Mouse (Mus musculus): ENCODE data around the gene Srl. TPM values are rescaled to one million over a fixed set of nuclear protein-coding genes. Genes with fewer than 3 reads are reported as not detected.
A peak's percentile ranks its signal among the peaks of the same experiment; 100 is the strongest.
"Not testable (repeated sequence)": the region's sequence is repeated elsewhere in the genome, so short reads cannot be mapped to it uniquely, and the experiment has no call there.

Srl gene
- total RNA-seq (2021), result 1,000 to 10,000 TPM; 1,081 to 1,153 TPM

DNA sequence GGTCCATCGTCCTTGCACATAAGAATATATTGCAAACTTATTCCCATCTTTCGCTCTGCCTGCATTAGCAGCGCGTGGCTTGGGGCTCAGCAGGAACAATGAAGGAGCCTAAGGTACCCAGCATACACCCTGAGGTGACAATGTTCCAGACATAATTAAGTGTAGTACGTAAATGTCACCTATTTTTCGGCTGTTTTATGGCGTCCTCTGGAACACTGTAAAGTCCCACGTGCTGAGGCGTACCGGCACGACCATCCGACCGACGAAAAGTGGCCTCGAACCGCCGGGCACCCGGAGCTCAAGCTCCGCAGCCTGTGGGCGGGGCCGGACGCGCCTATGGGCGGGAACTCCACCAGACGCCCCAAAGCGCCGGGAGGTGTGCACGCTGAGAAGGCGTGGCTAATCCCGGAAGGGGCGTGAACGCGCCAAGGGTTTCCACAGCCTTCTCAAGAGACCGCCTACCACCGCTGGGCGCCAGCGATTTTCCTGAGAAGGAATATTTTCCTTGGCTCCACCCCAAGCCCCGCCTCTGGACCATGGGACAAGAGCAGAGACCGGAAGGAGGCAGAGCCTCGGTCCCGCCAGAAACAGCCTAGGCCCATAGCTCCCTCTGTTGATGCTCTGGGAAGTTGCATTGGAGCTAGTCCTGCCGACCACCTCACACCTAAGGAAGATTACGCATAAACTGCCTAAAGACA lies at the start of gene Srl:
Srl (minus strand) TSS at position 316 of the 698 bp plus-strand sequence.
- intact Hi-C loops (cut with DNase I), result loop anchor here (1.0 to 5.0 kb wide), 3 partner anchors 52 to 226 kb away; partner anchors contain the start of gene Adcy9
- peak; percentile 100 for DNase-seq

DNA sequence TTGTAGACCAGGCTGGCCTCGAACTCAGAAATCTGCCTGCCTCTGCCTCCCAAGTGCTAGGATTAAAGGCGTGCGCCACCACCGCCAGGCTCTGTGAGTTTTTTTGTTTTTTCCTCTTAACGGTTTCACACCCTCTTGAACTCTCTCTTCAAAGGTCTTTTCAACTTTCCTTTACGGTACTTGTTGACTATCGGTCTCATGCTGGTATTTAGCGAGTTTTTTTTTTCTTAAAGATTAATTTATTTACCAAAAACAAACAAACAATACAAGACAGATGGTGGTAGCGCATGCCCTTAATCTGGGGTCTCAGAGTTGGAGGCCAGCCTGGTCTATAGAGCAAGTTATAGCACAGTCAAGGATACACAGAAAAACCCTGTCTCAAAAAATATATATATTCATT lies 48.6 kb upstream of the Srl start:
- no peak for DNase-seq
- intact Hi-C loops (cut with DNase I), result no loop called here

DNA sequence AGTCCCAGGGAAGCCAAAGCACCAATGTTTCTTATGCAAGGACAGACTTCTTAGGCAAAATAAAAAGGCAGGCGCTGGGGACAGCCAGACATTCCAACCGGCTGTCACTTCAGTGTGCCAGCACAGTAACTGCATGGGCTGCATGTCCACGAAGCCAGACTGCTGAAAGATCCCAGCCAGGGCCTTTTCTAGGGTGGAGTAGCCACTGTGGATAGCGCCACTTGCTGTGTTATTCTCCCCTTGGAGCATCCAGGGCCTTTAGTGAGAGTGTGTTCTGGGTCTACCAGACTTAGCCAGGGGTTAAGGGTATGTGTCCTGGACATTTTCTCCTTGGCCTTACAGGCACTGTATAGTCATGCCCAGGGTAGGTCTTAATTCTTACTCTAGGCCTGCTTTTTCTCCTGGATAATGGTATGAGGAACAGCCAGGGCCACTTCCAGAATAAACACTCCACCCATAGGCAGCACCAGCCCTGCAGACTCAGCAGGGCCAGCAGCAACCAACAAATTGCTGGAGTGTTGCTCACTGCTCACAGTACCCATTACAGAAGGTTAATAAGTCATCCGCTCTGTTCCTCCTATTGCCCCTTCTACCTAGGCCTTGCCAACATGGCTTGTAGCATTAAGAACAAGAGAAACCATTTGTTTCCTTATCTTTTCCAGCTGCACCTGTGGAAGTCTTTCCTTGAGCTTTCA lies 46.0 kb upstream of the Srl start:
- intact Hi-C loops (cut with DNase I), result loop anchor here (2.0 kb wide), 1 partner anchor 25 kb away; no protein-coding TSS in a partner anchor
- peak in 1 of 2 experiments; percentile 50 for DNase-seq

DNA sequence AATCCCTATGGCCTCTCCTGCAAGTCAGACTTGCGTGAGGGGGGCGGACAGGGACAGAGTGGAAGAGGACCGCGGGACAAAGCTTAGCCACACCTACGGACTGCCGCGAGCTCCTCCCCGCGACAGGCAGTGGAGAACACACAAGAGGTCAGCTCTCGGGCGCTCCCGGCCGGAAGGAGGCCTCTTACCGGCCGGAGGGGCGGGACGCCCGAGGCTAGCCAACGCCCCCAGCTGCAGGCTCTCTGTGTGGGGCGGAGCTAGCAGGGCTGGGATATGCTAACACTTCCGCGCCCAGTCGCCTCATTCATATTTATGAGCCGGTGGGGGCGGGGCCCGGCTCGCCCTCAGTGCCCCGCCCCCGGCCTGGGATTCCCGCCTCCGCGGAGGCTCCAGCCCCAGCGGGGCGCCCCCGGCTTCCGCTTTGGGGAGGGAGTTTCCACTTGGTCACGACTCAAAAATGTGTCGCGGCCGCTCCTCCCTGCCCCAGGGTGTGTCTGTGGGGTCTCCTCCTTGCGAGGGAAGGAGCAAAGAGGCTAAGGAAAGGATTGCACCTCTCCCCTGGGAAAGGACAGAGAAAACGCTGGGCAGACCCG lies 45.0 kb upstream of the Srl start:
- intact Hi-C loops (cut with DNase I), result loop anchor here (2.0 kb wide), 1 partner anchor 24 kb away; no protein-coding TSS in a partner anchor
- DNase-seq, result peak; percentile 98 to 99

DNA sequence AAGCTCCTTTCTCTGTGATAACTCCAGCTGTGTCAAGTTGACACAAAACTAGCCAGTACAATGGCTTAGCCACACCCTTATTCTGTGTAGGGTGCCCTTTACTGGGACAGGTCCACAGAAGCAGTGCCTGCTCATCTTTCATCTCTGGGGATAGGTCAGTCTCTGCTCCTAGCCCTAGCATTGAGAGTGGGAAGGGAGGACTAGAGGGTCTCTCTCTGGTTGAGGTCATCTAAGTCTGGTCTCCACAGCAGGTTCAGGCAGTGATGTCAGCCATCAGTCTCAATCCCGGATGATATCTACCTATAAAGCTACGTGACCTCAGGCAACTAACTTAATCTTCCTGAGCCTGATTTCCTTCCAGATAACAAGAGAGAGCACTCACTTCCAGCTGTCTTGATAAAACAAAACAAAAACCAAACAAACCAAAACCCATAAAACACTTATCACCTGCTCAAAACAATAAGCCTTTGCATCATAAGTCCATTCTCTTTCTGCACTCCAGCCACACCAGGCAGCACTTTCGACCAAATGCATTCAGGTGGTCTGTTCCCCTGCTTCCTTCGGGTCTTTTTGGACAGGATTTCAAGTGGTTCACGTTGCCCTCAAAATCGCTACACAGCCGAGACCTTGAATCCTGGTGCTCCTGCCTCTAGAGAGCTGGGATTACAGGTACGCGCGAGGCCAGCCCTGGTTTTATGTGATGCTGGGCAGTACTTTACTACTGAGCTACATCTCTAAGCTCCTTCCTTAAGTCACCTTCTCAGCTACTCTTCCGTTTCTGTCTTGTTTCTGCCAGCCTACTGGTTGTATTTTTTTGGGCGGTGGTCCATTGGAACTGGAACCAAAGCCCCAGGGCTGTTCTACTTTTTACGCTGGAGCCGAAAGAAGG lies 44.3 kb upstream of the Srl start:
- no peak for DNase-seq
- intact Hi-C loops (cut with DNase I), result loop anchor here (2.0 kb wide), 1 partner anchor 23 kb away; no protein-coding TSS in a partner anchor

DNA sequence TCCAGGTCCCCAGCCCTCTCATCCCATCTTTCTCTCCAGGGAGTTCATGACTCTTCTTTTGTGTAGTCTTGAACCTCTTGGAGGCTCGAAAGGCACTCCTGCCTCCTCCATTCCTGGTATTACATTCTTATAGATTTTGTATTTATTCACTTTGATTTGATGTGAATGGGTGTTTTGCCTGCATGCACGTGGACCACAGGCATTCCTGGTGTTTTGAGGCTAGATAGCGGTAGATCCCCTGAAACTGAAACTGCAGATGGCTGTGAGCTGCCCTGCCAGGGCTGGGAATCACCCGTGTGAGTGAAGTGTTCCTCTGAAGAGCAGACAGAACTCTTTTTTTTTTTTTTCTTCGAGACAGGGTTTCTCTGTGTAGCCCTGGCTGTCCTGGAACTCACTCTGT lies 42.8 kb upstream of the Srl start:
- DNase-seq, result no peak
- intact Hi-C loops (cut with DNase I), result no loop called here

DNA sequence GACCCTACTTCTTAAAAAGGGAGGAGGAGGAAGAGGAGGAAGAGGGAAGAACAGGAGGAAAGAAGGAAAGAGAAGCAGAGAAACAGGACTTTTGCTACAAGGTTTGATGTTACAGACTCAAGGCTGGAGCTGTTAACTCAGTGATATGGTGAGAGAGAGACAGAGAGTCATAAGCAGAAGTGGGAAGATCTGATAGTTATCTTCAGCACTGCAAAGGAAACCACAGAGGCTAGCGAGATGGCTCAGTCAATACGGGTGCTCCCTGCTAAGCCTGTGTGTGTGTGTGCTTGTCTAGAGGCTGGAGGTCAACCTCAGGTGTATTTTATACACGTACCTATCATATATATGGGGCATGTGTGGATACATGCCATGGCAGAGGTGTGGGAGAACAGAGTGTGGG lies 42.2 kb upstream of the Srl start:
- no peak for DNase-seq
- intact Hi-C loops (cut with DNase I), result no loop called here

DNA sequence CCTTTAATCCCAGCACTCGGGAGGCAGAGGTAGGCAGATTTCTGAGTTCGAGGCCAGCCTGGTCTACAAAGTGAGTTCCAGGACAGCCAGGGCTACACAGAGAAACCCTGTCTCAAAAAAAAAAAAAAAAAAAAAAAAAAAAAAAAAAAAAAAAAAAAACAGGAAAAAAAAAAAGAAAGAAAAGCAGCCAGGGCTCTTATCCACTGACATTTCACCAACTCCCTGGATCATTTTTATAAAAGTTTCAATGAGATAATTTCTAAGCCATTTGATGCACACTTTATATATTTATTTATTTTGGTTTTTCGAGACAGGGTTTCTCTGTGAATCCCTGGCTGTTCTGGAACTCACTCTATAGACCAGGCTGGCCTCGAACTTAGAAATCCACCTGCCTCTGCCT lies 39.6 kb upstream of the Srl start:
- DNase-seq; intact Hi-C loops (cut with DNase I): not testable (repeated sequence)

DNA sequence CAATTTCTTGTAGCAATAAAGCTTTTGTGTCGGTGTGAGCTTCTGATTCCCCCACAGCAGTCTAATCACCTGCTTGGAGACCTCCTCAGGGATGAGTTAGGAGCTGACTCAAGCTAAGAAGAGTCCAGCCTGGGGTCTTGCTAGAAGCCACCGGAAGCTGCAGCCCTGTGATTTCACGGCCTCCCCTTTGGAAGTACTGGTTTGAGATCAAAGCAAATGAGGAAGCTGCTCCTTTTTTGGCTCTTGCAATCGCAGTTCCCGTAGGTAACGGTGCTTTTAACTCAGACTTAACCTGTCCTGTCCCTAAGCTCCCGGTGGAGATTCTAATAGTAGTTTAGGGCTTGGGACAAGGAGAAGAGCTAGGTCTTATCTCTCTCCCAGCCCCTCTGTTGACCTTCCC lies 37.0 kb upstream of the Srl start:
- DNase-seq, result no peak
- intact Hi-C loops (cut with DNase I), result no loop called here

DNA sequence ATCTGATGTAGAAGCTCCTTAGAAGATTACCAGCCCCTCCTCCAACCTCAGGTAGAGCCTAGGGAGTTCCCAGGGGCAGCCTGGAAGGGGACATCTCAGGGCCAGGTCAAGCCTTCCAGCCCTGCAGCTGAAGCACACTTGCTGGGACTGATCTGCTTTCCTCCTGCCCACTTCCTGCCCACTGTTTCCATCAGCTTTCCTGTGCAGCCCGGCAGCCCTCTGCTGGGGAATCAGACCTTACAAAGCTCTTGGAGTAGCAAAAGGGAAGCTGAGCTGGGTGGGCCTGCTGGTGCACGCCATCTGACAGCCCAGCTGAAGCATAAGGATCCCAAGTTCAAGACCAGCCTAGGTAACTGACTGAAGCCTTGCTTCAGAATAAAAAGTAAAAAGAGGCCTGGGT lies 35.3 kb upstream of the Srl start:
- intact Hi-C loops (cut with DNase I), result no loop called here

DNA sequence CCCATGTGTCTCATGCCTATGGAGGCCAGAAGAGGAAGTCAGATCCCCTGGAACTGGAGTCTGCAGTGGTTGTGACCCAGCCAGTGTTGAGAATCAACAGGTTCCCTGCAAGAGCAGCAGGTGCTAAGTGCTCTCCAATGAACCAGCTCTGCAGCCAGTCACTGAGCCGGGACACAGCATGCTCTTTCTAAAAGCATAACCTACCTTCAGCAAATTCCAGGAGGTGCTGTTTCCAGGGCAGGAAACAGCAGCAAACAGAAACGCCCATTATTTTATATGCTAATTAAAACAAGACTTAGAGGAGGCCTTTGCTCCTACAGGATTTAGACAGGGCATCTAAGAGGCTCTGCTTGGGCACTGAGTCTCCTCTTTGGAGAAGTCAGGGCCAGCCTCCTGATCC lies 34.4 kb upstream of the Srl start:
- no peak for DNase-seq
- intact Hi-C loops (cut with DNase I), result no loop called here

More for the DNA sequence above, 35.3 kb upstream of the Srl start:
- DNase-seq, result no peak

DNA sequence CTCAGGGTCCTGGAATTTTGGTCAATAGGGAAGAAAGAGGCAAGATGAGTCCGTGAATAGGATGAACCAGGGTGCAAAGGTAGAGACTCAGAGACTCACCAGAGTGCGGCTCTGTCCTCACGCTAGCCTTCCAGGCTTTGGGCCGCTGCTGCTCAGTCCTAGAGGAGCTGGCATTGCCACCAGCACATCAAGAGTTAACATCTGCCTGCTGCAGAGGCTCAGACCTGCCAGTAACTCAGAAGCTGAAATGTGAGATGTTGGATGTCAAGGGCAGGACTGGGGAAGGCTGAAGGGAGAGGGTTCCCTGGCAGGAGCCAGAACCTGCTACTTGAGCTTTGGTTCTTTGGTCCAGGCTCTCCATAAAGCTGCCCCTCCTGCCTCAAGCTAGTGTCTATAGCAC lies 29.1 kb upstream of the Srl start:
- no peak for DNase-seq
- intact Hi-C loops (cut with DNase I), result no loop called here

DNA sequence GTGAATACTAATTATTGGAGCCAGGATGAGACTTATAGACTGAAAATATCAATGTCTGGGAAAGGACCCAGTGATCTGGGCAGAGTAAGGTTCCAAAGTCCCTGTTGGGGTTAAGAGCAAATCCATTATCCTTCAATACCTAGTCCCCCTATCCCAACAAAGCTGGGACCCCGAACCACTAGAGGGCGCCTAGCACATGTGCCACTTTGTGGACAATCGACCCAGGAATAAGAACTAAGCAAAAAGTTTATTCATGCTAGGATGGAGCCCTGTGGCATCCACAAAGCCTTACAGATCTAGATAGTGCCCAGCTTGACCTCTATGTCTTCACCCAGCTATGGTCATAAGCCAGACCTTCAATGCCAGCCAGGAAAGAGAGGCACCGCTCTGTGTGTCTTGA lies 26.3 kb upstream of the Srl start:
- intact Hi-C loops (cut with DNase I), result loop anchor here (1.0 to 2.0 kb wide), 2 partner anchors 40 to 99 kb away; no protein-coding TSS in a partner anchor
- peak; percentile 87 to 93 for DNase-seq

DNA sequence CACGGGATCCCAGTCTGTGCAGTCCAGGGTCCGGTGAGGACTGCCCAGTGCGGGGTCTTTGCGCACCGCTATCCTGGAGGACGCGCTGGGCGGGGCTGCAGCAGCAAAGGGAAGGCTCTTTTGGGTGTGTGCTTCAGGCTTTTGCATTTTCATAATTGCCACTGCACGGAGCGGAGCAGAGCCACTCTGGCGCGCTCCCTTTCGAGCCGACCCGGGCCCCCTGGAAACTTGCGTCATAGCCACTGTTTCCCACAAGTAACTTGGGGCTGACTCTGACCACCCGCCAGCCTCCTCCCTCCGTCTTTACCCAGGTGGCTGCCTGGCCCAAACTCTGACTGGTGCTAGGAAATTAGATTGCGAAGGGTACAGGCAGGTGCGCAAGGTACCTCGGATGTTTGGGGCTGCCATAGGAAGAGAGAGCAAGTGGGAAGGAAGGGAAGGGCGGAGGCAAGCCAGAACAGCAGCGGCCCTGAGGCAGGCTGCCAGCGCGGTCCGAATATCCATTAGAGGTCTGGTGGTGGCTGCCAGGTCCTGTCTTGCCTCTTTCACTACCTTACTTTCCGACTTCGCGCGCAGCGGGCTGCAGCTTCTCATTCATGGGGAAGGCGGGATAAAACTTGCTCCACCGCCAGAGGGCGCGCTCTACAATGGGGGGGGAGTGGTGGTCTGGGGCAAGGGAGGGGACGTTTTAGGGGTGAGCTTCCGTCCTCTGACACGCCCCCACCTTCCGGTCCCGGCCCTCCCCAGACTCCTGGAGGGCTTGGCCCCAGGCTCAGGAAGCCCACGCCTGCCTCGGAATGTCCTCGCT lies 18.7 kb upstream of the Srl start:
- intact Hi-C loops (cut with DNase I), result no loop called here
- peak; percentile 80 to 81 for DNase-seq

DNA sequence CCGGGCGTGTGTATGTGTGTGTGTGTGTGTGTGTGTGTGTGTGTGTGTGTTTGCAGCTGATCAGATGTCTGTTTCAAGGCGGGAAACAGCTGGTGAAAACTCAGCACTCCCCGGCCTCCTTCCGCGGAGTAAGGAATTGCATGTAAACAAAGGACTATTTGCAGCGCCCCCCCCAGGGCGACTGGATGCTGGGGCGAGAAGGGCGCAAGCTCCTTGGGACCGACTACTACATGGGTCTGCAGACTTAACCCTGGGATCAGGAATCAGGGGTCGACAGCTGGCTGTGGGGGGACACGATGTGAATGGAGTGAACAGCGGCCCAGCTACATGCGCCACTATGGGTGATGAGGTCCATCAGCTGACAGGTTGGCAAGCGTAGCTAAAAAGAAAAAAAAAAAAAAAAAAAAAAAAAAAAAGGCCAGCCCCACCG lies 18.1 kb upstream of the Srl start, which contains the start of gene Tfap4:
Tfap4 (minus strand) TSS at position 140 of the 430 bp plus-strand sequence.
- intact Hi-C loops (cut with DNase I), result no loop called here
- peak; percentile 93 to 94 for DNase-seq

DNA sequence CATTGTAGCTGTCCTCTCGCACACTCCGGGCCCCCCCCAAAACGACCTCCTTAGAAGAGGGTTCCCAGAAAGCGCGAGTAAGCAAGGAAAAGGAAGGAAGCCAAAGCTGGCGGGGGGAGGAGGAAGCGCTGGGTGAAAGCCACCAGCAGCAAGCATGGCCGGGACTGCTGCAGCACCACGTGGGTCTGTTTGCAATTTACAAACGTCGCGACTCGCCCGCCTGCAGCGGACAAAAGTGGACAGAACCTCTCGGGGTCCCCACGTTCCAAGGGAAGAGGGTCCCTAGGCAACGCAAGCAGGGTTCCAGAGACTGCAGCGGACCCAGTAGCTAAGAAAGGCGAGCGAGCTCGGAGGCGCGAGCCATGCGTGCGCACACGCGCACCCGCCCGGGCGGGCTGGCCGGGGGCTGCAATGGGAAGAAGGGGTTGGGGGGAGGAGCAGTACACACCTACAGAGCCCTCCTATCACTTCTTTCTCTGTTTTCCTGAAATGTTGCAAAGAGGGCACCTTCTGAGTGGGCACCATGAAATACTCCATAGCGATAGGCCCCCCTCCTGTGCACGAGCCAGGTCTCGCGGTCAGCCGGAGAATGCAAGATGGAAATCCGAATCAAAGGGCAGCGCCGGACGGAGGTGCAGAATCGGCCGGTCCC lies 17.5 kb upstream of the Srl start:
- intact Hi-C loops (cut with DNase I), result no loop called here
- peak; percentile 78 to 82 for DNase-seq

DNA sequence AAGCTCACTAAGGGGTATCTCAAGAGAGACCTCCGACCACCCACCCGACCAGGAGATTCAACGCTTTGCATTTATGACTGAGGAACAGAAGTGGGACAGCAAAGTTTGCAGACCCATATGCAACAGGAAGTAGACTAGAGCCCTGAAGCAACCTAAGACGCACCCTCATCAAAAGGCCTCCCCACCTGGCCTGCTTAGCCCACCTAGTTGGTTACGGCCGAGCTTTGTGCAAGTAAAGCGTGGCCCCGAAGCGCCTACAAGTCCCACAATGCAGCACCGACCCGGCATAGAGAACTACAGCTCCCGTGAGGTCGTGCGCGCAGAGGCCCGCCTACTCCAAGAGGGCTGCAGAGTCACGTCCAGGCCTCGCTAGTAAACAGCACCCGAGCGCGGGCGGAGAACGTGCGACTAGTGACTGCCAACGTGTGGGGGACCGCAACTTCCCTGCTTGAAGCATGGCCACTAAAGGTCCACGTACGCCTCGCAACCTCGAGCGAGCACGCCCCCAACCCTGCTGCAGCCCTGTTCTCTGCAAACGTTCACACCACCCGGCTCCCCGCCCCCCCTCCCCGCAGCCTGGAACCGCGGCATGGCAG lies 16.9 kb upstream of the Srl start:
- peak; percentile 93 for DNase-seq
- intact Hi-C loops (cut with DNase I), result no loop called here

DNA sequence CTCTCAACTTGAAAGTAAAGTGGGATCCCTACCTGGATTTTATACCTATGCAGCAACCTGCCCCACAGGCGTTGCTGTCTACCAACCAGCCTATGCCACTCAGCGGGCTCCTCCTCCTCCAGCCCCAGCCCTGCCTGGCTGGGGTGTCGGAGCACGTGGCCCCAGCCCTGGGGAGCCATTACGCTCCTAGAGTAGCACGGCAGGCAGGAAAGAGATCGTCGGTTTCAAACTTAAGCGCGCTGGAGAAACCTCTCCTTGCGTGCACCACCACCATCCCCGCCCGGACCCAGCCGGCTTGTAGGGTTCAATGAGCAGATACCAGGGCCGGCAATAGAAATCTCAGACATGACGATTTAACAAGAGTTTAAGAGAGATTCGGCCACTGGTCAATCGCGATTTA lies 16.3 kb upstream of the Srl start:
- intact Hi-C loops (cut with DNase I), result no loop called here
- peak; percentile 63 to 67 for DNase-seq

DNA sequence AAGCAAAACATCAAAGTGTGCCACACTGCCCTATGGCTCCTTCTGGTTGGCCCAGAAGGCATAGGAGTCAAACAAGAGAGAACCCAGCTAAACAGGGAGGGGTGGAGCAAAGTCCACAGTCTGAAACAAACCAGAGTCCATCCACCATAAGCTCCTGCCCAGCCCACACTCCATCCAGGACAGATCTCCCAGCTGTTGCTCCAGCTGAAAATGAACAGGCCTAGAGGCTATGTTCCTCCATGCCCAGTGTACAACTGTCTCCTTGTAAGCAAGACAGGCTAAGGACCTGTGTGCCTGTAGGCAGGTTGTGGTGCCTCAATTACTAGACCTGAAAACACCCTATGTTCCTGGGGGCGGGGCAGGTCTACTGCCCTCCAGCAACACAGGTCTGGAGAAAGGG lies 15.5 kb upstream of the Srl start:
- no peak for DNase-seq
- intact Hi-C loops (cut with DNase I), result no loop called here
